Mouse (Mus musculus) intestine, embryonic 14.5 days (tissue): ENCODE measurements around the gene Ciao2b. TPM values are rescaled to one million over a fixed set of nuclear protein-coding genes. Genes with fewer than 3 reads are reported as not detected.

ENCODE experiments used
- ATAC-seq: fragments of 200-750 bp; cut with Nextera tagmentation; replicated peaks from 2 replicates; pipeline ENCODE4 v1.8.0; 2017; ENCODE audit warnings: low read depth, moderate number of reproducible peaks, moderate TSS enrichment, moderate library complexity; ENCODE audit not compliant: low FRiP score, low TSS enrichment
- DNase-seq: peaks from one replicate; pipeline ENCODE4 v3.0.0-alpha.2; 2018; ENCODE audit warnings: low spot score
- H3K27ac ChIP-seq: fragments of 300-500 bp; sonication (generic); 2 replicates; pipeline ENCODE4 v1.5.1; 2014; ENCODE audit warnings: low read depth, mild to moderate bottlenecking, control low read depth
- H3K27me3 ChIP-seq: fragments of 300-500 bp; sonication (generic); replicated peaks from 2 replicates; pipeline ENCODE4 v1.6.1; 2014; ENCODE audit warnings: low read length, control low read depth; ENCODE audit not compliant: control insufficient read depth, insufficient read depth
- H3K36me3 ChIP-seq: fragments of 300-500 bp; sonication (generic); 2 replicates; pipeline ENCODE4 v1.6.1; 2014; ENCODE audit warnings: low read length, control low read depth; ENCODE audit not compliant: control insufficient read depth, insufficient read depth
- H3K4me1 ChIP-seq: fragments of 300-500 bp; sonication (generic); replicated peaks from 2 replicates; pipeline ENCODE4 v1.6.1; 2014; ENCODE audit warnings: low read length, control low read depth, mixed read lengths; ENCODE audit not compliant: control insufficient read depth, insufficient read depth
- H3K4me2 ChIP-seq: fragments of 300-500 bp; sonication (generic); 2 replicates; pipeline ENCODE4 v1.6.1; 2014; ENCODE audit warnings: low read length
- H3K4me3 ChIP-seq: fragments of 300-500 bp; sonication (generic); 2 replicates; pipeline ENCODE4 v1.5.1; 2014; ENCODE audit warnings: low read depth, low read length, control low read depth, mixed read lengths
- H3K9ac ChIP-seq: fragments of 300-500 bp; sonication (generic); 2 replicates; pipeline ENCODE4 v1.6.1; 2014; ENCODE audit warnings: mild to moderate bottlenecking, low read length
- H3K9me3 ChIP-seq: fragments of 300-500 bp; sonication (generic); 2 replicates; pipeline ENCODE4 v1.6.1; 2016; ENCODE audit warnings: low read length, control low read depth; ENCODE audit not compliant: control insufficient read depth
- WGBS: fragments of 180-500 bp; shearing (Covaris S2); extraction: QIAGEN DNeasy Blood & Tissue Kit; methylation state at CpG from one replicate; pipeline ENCODE4 v1.1.7; 2014; 5-methylcytosine and 5-hydroxymethylcytosine counted together
- polyA plus RNA-seq: library from polyadenylated mRNA; unstranded; fragments of >200 nt; fragmentation: Nextera tagmentation; extraction: Ambion mirVana; gene quantifications from 2 replicates; pipeline ENCODE4 v1.2.1, GENCODE M21; 2014

Gene Ciao2b
- polyA plus RNA-seq, 1 experiment from 2014 or later: 92.2 TPM

DNA sequence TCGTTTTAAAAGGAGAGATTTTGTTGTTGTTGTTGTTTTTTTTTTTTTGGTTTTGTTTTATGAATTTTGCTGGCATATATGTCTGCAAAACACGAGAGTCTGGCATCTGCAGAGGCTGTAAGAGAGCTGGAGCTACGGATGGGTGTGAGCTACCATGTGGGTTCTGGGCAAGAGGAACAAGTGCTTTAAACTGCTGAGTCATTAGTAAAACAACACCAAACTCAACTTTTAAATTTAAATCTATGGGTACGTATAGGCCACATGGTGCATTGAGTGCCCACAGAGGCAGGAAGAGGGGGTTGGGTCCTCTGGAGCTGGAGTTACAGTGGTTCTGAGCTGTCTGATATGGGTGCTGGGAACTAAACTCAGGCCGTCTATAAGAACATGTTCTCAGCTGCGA lies 3.8 kb downstream of the Ciao2b start:
- peaks cover 15% of the 10 kb centered on the region for H3K4me1 ChIP-seq
- ATAC-seq: no peak
- DNase-seq: no peak
- H3K27ac ChIP-seq: no peak overlapping the region
- H3K36me3 ChIP-seq: peaks cover 32% of the 10 kb centered on the region
- H3K4me2 ChIP-seq: no peak overlapping the region
- H3K9me3 ChIP-seq: no peaks in the 10 kb centered on the region
- H3K27me3 ChIP-seq: no peaks in the 10 kb centered on the region
- H3K4me3 ChIP-seq: no peak overlapping the region
- no peak overlapping the region for H3K9ac ChIP-seq
- WGBS: 92% methylated on average over 6 of the region's 6 CpGs

- H3K9me3 ChIP-seq: no peaks in the 10 kb centered on the region
- no peak overlapping the region for H3K4me2 ChIP-seq
- no peak overlapping the region for H3K27ac ChIP-seq
- H3K4me1 ChIP-seq: peaks cover 14% of the 10 kb centered on the region
- no peak overlapping the region for H3K4me3 ChIP-seq
- ATAC-seq (no peak), DNase-seq (no peak)
- peaks cover 11% of the 10 kb centered on the region; the same call in 1 of the 2 replicates for H3K27me3 ChIP-seq
- H3K36me3 ChIP-seq: peaks cover 32% of the 10 kb centered on the region
- 90% methylated on average over 3 of the region's 3 CpGs for WGBS
- no peak overlapping the region for H3K9ac ChIP-seq
These were observed 6.6 kb downstream of the Ciao2b start for GRCm38 (mm10) chr8:104635004-104635710.

DNA sequence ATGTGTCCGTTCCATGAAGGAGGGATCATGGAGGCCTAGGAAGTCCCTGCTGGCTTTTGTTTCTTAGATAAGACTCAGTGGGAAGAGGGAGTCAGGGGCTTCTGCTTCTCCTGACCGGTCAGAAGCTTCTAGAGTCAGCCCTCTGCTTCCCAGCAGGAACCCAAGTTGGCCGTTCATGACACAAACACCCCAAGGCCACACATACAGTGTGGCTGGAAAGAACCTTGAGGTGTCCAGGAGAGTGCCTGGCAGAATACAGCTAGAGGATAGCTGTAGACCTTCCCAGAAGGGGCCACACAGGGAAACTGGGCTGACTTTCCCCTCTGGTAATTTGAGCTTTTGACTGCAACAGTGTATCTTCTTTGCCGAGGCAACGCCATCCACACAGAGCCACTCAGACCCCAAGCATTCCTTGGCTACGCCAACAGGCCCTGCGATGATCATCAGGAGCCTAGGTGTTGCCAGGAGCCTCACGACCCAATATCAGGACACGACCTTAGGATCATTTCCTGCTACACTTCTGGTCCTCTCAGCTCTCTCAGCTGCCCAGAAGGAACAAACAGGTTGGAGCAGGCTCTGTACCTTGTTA lies 8.5 kb downstream of the Ciao2b start:
- Histone ChIP-seq H3K4me2 (no peak overlapping the region), H3K9me3 (no peaks in the 10 kb centered on the region), H3K27ac (no peak overlapping the region), H3K9ac (no peak overlapping the region), H3K27me3 (peaks cover 19% of the 10 kb centered on the region; the same call in 1 of the 2 replicates), H3K4me3 (no peak overlapping the region), H3K4me1 (peaks cover 12% of the 10 kb centered on the region), H3K36me3 (peaks cover 15% of the 10 kb centered on the region; the same call in 1 of the 2 replicates)
- DNase-seq (no peak), ATAC-seq (no peak)
- WGBS: 52% methylated on average over 9 of the region's 9 CpGs

GRCm38 (mm10) chr8:104632486-104632885 lies 9.3 kb downstream of the Ciao2b start:
- no peaks in the 10 kb centered on the region for H3K9me3 ChIP-seq
- no peak overlapping the region for H3K27ac ChIP-seq
- no peak overlapping the region for H3K4me3 ChIP-seq
- DNase-seq: no peak
- peaks cover 12% of the 10 kb centered on the region for H3K4me1 ChIP-seq
- 0 out of 2 replicates have a peak, but pooled peaks cover 7% of the 10 kb centered on the region for H3K36me3 ChIP-seq
- H3K9ac ChIP-seq: no peak overlapping the region
- 61% methylated on average over 6 of the region's 6 CpGs for WGBS
- H3K4me2 ChIP-seq: no peak overlapping the region
- H3K27me3 ChIP-seq: peaks cover 19% of the 10 kb centered on the region; the same call in 1 of the 2 replicates
- no peak for ATAC-seq

DNA sequence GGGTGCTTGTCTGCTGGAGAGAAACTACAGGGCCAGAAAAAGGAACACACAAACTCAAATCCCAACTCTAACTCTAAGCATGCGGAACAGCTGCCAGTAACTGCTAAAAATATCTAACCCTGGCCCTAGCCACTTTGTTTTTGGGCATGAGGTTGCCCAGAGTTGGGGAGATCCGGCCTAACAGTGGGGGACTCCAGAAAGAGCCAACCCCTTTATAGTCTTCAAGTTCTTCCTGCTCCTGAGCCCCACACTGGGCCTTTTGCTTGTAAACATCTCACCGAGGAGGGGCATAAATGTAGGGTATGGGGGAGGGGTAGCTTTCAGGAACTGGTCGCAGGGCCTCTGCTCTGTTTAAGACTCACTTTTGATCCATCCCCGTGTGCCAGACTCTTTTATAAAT lies 9.8 kb downstream of the Ciao2b start:
- no peak overlapping the region for H3K9ac ChIP-seq
- H3K27ac ChIP-seq: no peak overlapping the region
- H3K27me3 ChIP-seq: peaks cover 19% of the 10 kb centered on the region; the same call in 1 of the 2 replicates
- 35% methylated on average over 5 of the region's 5 CpGs for WGBS
- H3K36me3 ChIP-seq: 0 out of 2 replicates have a peak, but pooled peaks cover 5% of the 10 kb centered on the region
- no peak overlapping the region for H3K4me3 ChIP-seq
- H3K4me1 ChIP-seq: peaks cover 12% of the 10 kb centered on the region
- no peaks in the 10 kb centered on the region for H3K9me3 ChIP-seq
- H3K4me2 ChIP-seq: peak overlapping the region; percentile 61
- ATAC-seq: no peak
- no peak for DNase-seq

GRCm38 (mm10) chr8:104630981-104631663 lies 10.6 kb downstream of the Ciao2b start, which contains the start of gene Rrad:
TSS of gene Rrad (minus strand) at chr8:104631327.
- H3K4me3 ChIP-seq: peak within 1 kb of the TSS; percentile 23
- H3K36me3 ChIP-seq: 0 out of 2 replicates have a peak, but pooled peaks cover 5% of the 10 kb centered on the region
- peak within 1 kb of the TSS; percentile 29 for H3K9ac ChIP-seq
- H3K4me2 ChIP-seq: peak within 1 kb of the TSS; percentile 61
- ATAC-seq: peak; percentile 70
- H3K27ac ChIP-seq: no peak within 1 kb of the TSS
- peak; percentile 78 for DNase-seq
- H3K4me1 ChIP-seq: peaks cover 12% of the 10 kb centered on the region
- WGBS: under 1% methylated on average over 28 of the region's 28 CpGs
- H3K9me3 ChIP-seq: no peaks in the 10 kb centered on the region
- peaks cover 19% of the 10 kb centered on the region; the same call in 1 of the 2 replicates for H3K27me3 ChIP-seq

DNA sequence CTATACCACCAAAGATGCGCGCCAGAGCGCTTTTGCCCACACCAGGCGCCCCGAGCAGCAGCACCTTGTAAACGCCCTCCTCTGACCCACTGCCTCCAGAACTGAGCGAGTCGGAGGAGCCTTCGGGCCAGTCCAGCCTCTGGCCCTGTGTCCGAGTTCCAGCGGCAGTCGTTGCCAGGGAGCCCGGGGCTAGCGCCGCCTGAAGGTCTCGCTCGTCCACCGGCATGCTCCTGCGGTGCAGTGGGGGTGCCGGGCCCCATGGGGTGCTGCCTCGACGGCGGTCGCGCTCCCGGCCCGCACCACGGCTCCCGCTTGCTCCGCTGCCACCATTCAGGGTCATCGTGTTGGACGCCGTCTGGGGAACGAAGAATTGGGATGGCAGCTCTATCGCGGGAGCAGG lies 11.2 kb downstream of the Ciao2b start:
- WGBS: under 1% methylated on average over 36 of the region's 36 CpGs
- peak overlapping the region; percentile 11; the same call in 1 of the 2 replicates for H3K9ac ChIP-seq
- peak overlapping the region; percentile 23 for H3K4me3 ChIP-seq
- peaks cover 19% of the 10 kb centered on the region; the same call in 1 of the 2 replicates for H3K27me3 ChIP-seq
- peak overlapping the region; percentile 61 for H3K4me2 ChIP-seq
- no peak overlapping the region for H3K27ac ChIP-seq
- no peaks in the 10 kb centered on the region for H3K9me3 ChIP-seq
- 0 out of 2 replicates have a peak, but pooled peaks cover 5% of the 10 kb centered on the region for H3K36me3 ChIP-seq
- ATAC-seq: 0 out of 2 replicates have a peak, but pooled peaks have one; percentile 24
- H3K4me1 ChIP-seq: peaks cover 12% of the 10 kb centered on the region
- DNase-seq: no peak

GRCm38 (mm10) chr8:104630111-104630479 lies 11.7 kb downstream of the Ciao2b start:
- no peak overlapping the region for H3K9ac ChIP-seq

More at GRCm38 (mm10) chr8:104630111-104630479, 11.7 kb downstream of the Ciao2b start:
- ATAC-seq: no peak
- H3K27ac ChIP-seq: no peak overlapping the region
- 0 out of 2 replicates have a peak, but pooled peaks cover under 1% of the 10 kb centered on the region for H3K36me3 ChIP-seq
- peak overlapping the region; percentile 61 for H3K4me2 ChIP-seq
- H3K9me3 ChIP-seq: no peaks in the 10 kb centered on the region
- 34% methylated on average over 8 of the region's 8 CpGs for WGBS
- no peak for DNase-seq
- no peak overlapping the region for H3K4me3 ChIP-seq
- H3K4me1 ChIP-seq: peaks cover 12% of the 10 kb centered on the region
- peaks cover 19% of the 10 kb centered on the region; the same call in 1 of the 2 replicates for H3K27me3 ChIP-seq
